Mouse (Mus musculus) lung, adult 2 months (tissue): ENCODE data around the gene Fads2.

Experiments used
- CTCF ChIP-seq: fragments of 200-500 bp; IDR thresholded peaks from 2 replicates; pipeline ENCODE4 v1.5.1; 2011; ENCODE audit warnings: mild to moderate bottlenecking, low read length, control low read depth; ENCODE audit not compliant: insufficient read depth
- POLR2A ChIP-seq: fragments of 200-500 bp; IDR thresholded peaks from 2 replicates; pipeline ENCODE4 v1.6.1; 2011; ENCODE audit warnings: low read depth, mild to moderate bottlenecking, control low read depth, low read length, borderline replicate concordance; ENCODE audit errors: extremely low read depth

DNA sequence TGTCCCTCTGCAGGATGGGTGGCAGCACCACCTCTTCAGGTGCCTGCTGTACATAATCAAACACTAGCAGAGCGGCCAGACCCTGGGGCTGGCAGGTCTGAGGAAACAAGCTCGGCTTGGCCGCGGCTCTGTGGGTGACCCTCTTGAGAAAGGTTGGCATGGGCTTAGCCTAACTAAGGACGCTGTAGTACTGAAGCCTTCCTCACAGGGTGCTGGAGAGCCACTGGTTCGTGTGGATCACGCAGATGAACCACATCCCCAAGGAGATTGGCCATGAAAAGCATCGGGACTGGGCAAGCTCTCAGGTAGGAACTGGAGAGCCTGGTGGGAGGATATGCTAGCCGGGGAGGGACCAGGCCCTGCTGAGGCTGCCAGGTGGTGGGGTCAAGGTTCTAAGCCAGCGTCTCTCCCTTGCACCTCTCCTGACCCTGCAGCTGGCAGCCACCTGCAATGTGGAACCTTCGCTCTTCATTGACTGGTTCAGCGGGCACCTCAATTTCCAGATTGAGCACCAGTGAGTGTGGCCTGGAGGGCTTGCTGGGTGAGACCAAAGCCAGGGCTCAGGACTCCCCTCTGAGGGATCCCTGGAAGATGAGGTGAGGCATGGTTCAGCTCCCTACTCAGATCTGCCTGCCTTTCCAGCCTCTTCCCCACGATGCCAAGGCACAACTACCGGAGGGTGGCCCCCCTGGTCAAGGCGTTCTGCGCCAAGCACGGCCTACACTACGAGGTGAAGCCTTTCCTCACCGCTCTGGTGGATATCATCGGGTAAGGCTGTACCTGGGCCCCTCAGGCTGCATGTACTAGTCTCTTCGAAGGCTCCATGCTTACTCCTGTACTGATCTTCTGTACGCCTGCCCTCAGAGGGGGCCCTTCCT lies 45.5 kb downstream of the Fads2 start:
- no peak for TF ChIP-seq POLR2A
- TF ChIP-seq CTCF, result no peak
